Mouse (Mus musculus) pancreas, adult 10 weeks (tissue): Measurements from ENCODE around the gene Ssr3. TPM values are rescaled to one million over a fixed set of nuclear protein-coding genes. Genes with fewer than 3 reads are reported as not detected.

Experiments used
- polyA plus RNA-seq: library from polyadenylated mRNA; stranded (reverse); fragments of 350-450 nt; fragmentation: Illumina TruSeq; extraction: RNeasy Lipid Tissue Mini Kit (QIAGEN cat#74804); gene quantifications from one replicate; pipeline ENCODE4 v1.2.3, GENCODE M21; 2015; ENCODE audit warnings: low read depth, low replicate concordance; ENCODE audit not compliant: insufficient read depth

Gene Ssr3
- polyA plus RNA-seq = 55.2 TPM

GRCm38 (mm10) chr3:65392421-65392817 lies at the start of gene Ssr3:
Ssr3 (minus strand) TSS chr3:65392623.

Other genes starting within 250 kb of the Ssr3 start
- gene Tiparp, start 135.8 kb upstream of the Ssr3 start, polyA plus RNA-seq = 3.9 TPM